Mouse (Mus musculus) adrenal gland, postnatal 14 days (tissue): ENCODE results near the gene Gm20931. TPM values are rescaled to one million over a fixed set of nuclear protein-coding genes. Genes with fewer than 3 reads are reported as not detected.
"Not testable (repeated sequence)": the region's sequence is repeated elsewhere in the genome, so short reads cannot be mapped to it uniquely, and the experiment has no call there.

ENCODE experiments used
- DNase-seq: peaks from one replicate; pipeline ENCODE4 v3.0.0; 2021; ENCODE audit warnings: mixed read lengths
- long read RNA-seq, 2 experiments: library from polyadenylated mRNA; stranded (forward); transcript quantifications; one replicate each; pipeline ENCODE4 v2.0.0; 2021
- total RNA-seq: library from RNA; stranded (reverse); gene quantifications from 2 replicates; pipeline ENCODE4 v1.2.3, GENCODE M21; 2021

The Gm20931 gene
- total RNA-seq: not detected in 2 replicates
- long read RNA-seq, experiment 1: 0 reads
- long read RNA-seq, experiment 2: 0 reads

DNA sequence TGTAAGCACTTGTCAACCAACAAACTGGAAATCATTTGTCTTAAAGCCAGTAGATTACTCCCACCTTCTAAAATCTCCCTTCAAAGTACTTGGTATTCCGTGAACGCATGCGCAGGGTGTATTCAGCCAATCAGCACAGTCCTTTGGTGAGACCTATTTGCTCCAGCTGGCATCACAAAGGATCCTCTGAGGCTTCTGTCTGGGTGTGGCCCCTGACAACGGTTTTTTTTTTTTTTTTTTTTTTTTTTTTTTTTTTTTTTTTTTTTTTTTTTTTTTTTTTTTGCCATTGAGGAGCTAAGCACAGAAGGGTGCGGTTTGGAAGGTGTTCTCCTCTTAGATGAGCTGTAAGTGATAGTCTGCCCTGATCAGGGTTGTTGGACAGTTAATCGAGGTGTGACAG lies at the start of gene Gm20931:
Gm20931 (plus strand) TSS at position 301 of the 400 bp plus-strand sequence.
- DNase-seq: not testable (repeated sequence)
